Mouse (Mus musculus): ENCODE data around the gene Cnot6l. TPM values are rescaled to one million over a fixed set of nuclear protein-coding genes. Genes with fewer than 3 reads are reported as not detected.

Gene Cnot6l
- polyA plus RNA-seq, 1 experiment, result 11.9 TPM

GRCm38 (mm10) chr5:96142351-96142750, 21.6 kb downstream of the Cnot6l start:
- TF ChIP-seq CTCF (IDR thresholded peaks at IDR 0.05; ENCODE audit: control insufficient read depth, insufficient read depth, low read length), result no peak
- no peak for TF ChIP-seq POLR2A (IDR thresholded peaks at IDR 0.05; ENCODE audit: borderline replicate concordance, control insufficient read depth, low read depth, low read length)
- Histone ChIP-seq H3K4me1 (ENCODE audit: control insufficient read depth, insufficient read depth, low read length) (no peaks in the 10 kb centered on the region; the same call in 1 of the 2 replicates), H3K27ac (ENCODE audit: control insufficient read depth, insufficient read depth, low read depth, low read length, poor library complexity) (no peak overlapping the region), H3K4me3 (replicated peaks; ENCODE audit: control insufficient read depth, low read depth, low read length) (no peak overlapping the region)
- 83% methylated on average over 2 of the region's 2 CpGs for WGBS

GRCm38 (mm10) chr5:96130683-96131082, 33.3 kb downstream of the Cnot6l start:
- Histone ChIP-seq H3K4me3 (replicated peaks; ENCODE audit: control insufficient read depth, low read depth, low read length) (no peak overlapping the region), H3K27ac (ENCODE audit: control insufficient read depth, insufficient read depth, low read depth, low read length, poor library complexity) (no peak overlapping the region), H3K4me1 (ENCODE audit: control insufficient read depth, insufficient read depth, low read length) (no peaks in the 10 kb centered on the region)
- 59% methylated on average over 2 of the region's 2 CpGs for WGBS
- TF ChIP-seq POLR2A (IDR thresholded peaks at IDR 0.05; ENCODE audit: borderline replicate concordance, control insufficient read depth, low read depth, low read length), result no peak
- no peak for TF ChIP-seq CTCF (IDR thresholded peaks at IDR 0.05; ENCODE audit: control insufficient read depth, insufficient read depth, low read length)

- Histone ChIP-seq H3K4me3 (replicated peaks; ENCODE audit: control insufficient read depth, low read depth, low read length) (no peak overlapping the region), H3K27ac (ENCODE audit: control insufficient read depth, insufficient read depth, low read depth, low read length, poor library complexity) (no peak overlapping the region), H3K4me1 (ENCODE audit: control insufficient read depth, insufficient read depth, low read length) (no peaks in the 10 kb centered on the region)
- no peak for TF ChIP-seq POLR2A (IDR thresholded peaks at IDR 0.05; ENCODE audit: borderline replicate concordance, control insufficient read depth, low read depth, low read length)
- no peak for TF ChIP-seq CTCF (IDR thresholded peaks at IDR 0.05; ENCODE audit: control insufficient read depth, insufficient read depth, low read length)
- WGBS, result 93% methylated on average over 1 of the region's 1 CpGs
Observed at GRCm38 (mm10) chr5:96126856-96127255, 37.1 kb downstream of the Cnot6l start.

- Histone ChIP-seq H3K27ac (ENCODE audit: control insufficient read depth, insufficient read depth, low read depth, low read length, poor library complexity) (no peak overlapping the region), H3K4me3 (replicated peaks; ENCODE audit: control insufficient read depth, low read depth, low read length) (no peak overlapping the region), H3K4me1 (ENCODE audit: control insufficient read depth, insufficient read depth, low read length) (no peaks in the 10 kb centered on the region)
- WGBS, result 71% methylated on average over 3 of the region's 3 CpGs
- no peak for TF ChIP-seq POLR2A (IDR thresholded peaks at IDR 0.05; ENCODE audit: borderline replicate concordance, control insufficient read depth, low read depth, low read length)
- no peak for TF ChIP-seq CTCF (IDR thresholded peaks at IDR 0.05; ENCODE audit: control insufficient read depth, insufficient read depth, low read length)
Observed at GRCm38 (mm10) chr5:96114943-96115342, 49.0 kb downstream of the Cnot6l start.

GRCm38 (mm10) chr5:96104644-96105043, 59.3 kb downstream of the Cnot6l start:
- TF ChIP-seq CTCF (IDR thresholded peaks at IDR 0.05; ENCODE audit: control insufficient read depth, insufficient read depth, low read length) (no peak), POLR2A (IDR thresholded peaks at IDR 0.05; ENCODE audit: borderline replicate concordance, control insufficient read depth, low read depth, low read length) (no peak)
- WGBS, result 87% methylated on average over 1 of the region's 1 CpGs
- Histone ChIP-seq H3K4me1 (ENCODE audit: control insufficient read depth, insufficient read depth, low read length) (no peaks in the 10 kb centered on the region), H3K4me3 (replicated peaks; ENCODE audit: control insufficient read depth, low read depth, low read length) (no peak overlapping the region), H3K27ac (ENCODE audit: control insufficient read depth, insufficient read depth, low read depth, low read length, poor library complexity) (no peak overlapping the region)

- WGBS, result 73% methylated on average over 2 of the region's 2 CpGs
- H3K4me3 ChIP-seq (replicated peaks; ENCODE audit: control insufficient read depth, low read depth, low read length), result no peak overlapping the region
- TF ChIP-seq POLR2A (IDR thresholded peaks at IDR 0.05; ENCODE audit: borderline replicate concordance, control insufficient read depth, low read depth, low read length) (no peak), CTCF (IDR thresholded peaks at IDR 0.05; ENCODE audit: control insufficient read depth, insufficient read depth, low read length) (no peak)
Observed at GRCm38 (mm10) chr5:96091468-96091867, 72.5 kb downstream of the Cnot6l start.

GRCm38 (mm10) chr5:96085324-96085723, 78.6 kb downstream of the Cnot6l start:
- TF ChIP-seq POLR2A (IDR thresholded peaks at IDR 0.05; ENCODE audit: borderline replicate concordance, control insufficient read depth, low read depth, low read length) (no peak), CTCF (IDR thresholded peaks at IDR 0.05; ENCODE audit: control insufficient read depth, insufficient read depth, low read length) (no peak)
- no peak overlapping the region for H3K4me3 ChIP-seq (replicated peaks; ENCODE audit: control insufficient read depth, low read depth, low read length)
- no peaks in the 10 kb centered on the region for H3K4me1 ChIP-seq (ENCODE audit: control insufficient read depth, insufficient read depth, low read length)
- H3K27ac ChIP-seq (ENCODE audit: control insufficient read depth, insufficient read depth, low read depth, low read length, poor library complexity), result no peak overlapping the region

More at GRCm38 (mm10) chr5:96091468-96091867, 72.5 kb downstream of the Cnot6l start:
- Histone ChIP-seq H3K4me1 (ENCODE audit: control insufficient read depth, insufficient read depth, low read length) (no peaks in the 10 kb centered on the region), H3K27ac (ENCODE audit: control insufficient read depth, insufficient read depth, low read depth, low read length, poor library complexity) (no peak overlapping the region)

- TF ChIP-seq POLR2A (IDR thresholded peaks at IDR 0.05; ENCODE audit: borderline replicate concordance, control insufficient read depth, low read depth, low read length) (no peak), CTCF (IDR thresholded peaks at IDR 0.05; ENCODE audit: control insufficient read depth, insufficient read depth, low read length) (no peak)
- H3K27ac ChIP-seq (ENCODE audit: control insufficient read depth, insufficient read depth, low read depth, low read length, poor library complexity), result no peak overlapping the region
- H3K4me3 ChIP-seq (replicated peaks; ENCODE audit: control insufficient read depth, low read depth, low read length), result no peak overlapping the region
- H3K4me1 ChIP-seq (ENCODE audit: control insufficient read depth, insufficient read depth, low read length), result no peaks in the 10 kb centered on the region
- WGBS, result 18% methylated on average over 1 of the region's 1 CpGs
Observed at GRCm38 (mm10) chr5:96079026-96079425, 84.9 kb downstream of the Cnot6l start.

- H3K4me3 ChIP-seq (replicated peaks; ENCODE audit: control insufficient read depth, low read depth, low read length), result no peak overlapping the region
- no peaks in the 10 kb centered on the region for H3K4me1 ChIP-seq (ENCODE audit: control insufficient read depth, insufficient read depth, low read length)
- H3K27ac ChIP-seq (ENCODE audit: control insufficient read depth, insufficient read depth, low read depth, low read length, poor library complexity), result no peak overlapping the region
- TF ChIP-seq CTCF (IDR thresholded peaks at IDR 0.05; ENCODE audit: control insufficient read depth, insufficient read depth, low read length), result no peak
- TF ChIP-seq POLR2A (IDR thresholded peaks at IDR 0.05; ENCODE audit: borderline replicate concordance, control insufficient read depth, low read depth, low read length), result no peak
Observed at GRCm38 (mm10) chr5:96065591-96065990, 98.4 kb downstream of the Cnot6l start.
